Mouse (Mus musculus): Measurements from ENCODE around the gene Pcca. TPM values are rescaled to one million over a fixed set of nuclear protein-coding genes. Genes with fewer than 3 reads are reported as not detected.

Pcca gene
- polyA plus RNA-seq (2014; fragmentation: Nextera tagmentation; extraction: Ambion mirVana): 28.1 and 31.2 TPM in 2 replicates

DNA sequence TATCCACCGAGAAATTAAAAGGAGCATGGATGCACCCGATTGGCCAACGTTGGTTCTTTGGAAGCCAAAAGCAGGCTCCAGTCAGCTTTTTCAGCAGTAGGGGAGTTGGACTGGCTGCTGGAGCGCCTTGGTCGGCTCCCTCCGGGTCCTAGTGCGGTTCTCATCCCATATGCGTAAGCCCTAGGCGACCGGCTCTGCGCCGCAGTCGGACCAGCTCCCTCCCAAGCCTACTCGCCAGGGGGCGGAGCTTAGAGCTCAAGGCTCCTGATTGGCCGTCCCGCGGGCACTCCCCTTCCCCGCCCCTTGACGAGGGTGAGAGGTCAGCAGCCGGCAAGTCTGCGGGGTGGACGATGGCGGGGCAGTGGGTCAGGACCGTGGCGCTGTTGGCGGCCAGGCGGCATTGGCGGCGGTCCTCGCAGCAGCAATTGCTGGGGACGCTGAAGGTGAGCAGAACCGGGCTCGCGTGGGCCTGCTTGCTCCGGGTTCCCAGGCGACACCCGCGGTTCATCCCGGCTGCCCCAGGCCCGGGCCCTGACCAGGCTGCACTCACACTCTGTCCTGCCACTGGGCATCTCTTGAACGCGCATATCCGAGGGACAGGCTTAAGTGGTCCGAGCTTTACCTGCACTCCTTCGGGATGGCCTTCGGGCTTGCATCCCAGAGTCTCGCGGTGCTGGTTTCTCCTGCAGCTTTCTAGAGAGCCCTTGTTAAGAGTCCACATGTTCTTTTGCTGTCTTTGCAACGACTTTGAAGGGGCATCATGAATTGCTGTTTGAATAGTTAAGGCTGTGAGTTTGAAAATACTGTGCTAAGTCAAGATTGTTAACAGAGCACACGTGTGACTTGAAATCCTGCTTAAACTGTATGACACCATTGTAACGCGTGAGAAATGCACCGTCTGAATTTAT is at the start of gene Pcca:
TSS of gene Pcca (plus strand) at position 308 of the 908 bp plus-strand sequence.
- ATAC-seq (ENCODE audit: low FRiP score) (peak; percentile 100), DNase-seq (ENCODE audit: low spot score, missing footprints) (peak; percentile 99)
- 2% methylated on average over 53 of the region's 54 CpGs for WGBS

DNA sequence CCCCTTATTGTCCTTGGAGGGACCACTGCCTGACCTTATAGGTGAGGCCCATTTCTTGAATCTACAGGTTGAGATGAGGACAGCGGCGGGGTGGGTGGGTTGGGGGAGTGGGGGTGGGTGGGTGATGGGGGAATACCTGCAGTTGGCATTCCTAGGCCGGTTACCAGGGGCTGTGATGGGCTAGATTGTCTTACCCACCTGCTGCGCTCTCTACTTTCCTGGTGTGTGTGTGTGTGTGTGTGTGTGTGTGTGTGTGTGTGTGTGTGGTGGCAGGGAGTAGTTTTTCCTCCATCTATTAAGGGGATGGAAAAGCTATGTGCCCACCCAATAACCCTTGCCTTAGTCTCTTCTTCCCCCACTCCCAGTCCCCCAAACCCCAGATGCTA is 49.7 kb upstream of the Pcca start:
- Histone ChIP-seq H3K4me2 (peak overlapping the region; percentile 62), H3K4me3 (ENCODE audit: low read depth, low read length) (peak overlapping the region; percentile 1; the same call in 1 of the 2 replicates), H3K36me3 (ENCODE audit: control insufficient read depth, insufficient read depth, low read length) (no peaks in the 10 kb centered on the region), H3K4me1 (ENCODE audit: control insufficient read depth, insufficient read depth, low read length) (peaks cover 15% of the 10 kb centered on the region; the same call in 1 of the 2 replicates), H3K27me3 (ENCODE audit: control insufficient read depth, insufficient read depth, low read length) (peaks cover 62% of the 10 kb centered on the region), H3K27ac (ENCODE audit: low read depth, low read length) (no peak overlapping the region; the same call in 1 of the 2 replicates), H3K9me3 (ENCODE audit: control insufficient read depth, low read length) (no peaks in the 10 kb centered on the region), H3K9ac (ENCODE audit: low read length) (no peak overlapping the region; the same call in 1 of the 2 replicates)
- DNase-seq (ENCODE audit: low spot score, missing footprints): peak; percentile 81
- WGBS: 7% methylated on average over 4 of the region's 4 CpGs
- ATAC-seq (ENCODE audit: low FRiP score): no peak

More for the DNA sequence above, at the start of gene Pcca:
- Histone ChIP-seq H3K9me3 (ENCODE audit: control insufficient read depth, low read length) (no peaks in the 10 kb centered on the region), H3K9ac (ENCODE audit: low read length) (peak within 1 kb of the TSS; percentile 77), H3K4me1 (ENCODE audit: control insufficient read depth, insufficient read depth, low read length) (peaks cover 10% of the 10 kb centered on the region), H3K4me2 (peak within 1 kb of the TSS; percentile 70), H3K36me3 (ENCODE audit: control insufficient read depth, insufficient read depth, low read length) (no peaks in the 10 kb centered on the region), H3K4me3 (ENCODE audit: low read depth, low read length) (peak within 1 kb of the TSS; percentile 73), H3K27ac (ENCODE audit: low read depth, low read length) (peak within 1 kb of the TSS; percentile 40; the same call in 1 of the 2 replicates), H3K27me3 (ENCODE audit: control insufficient read depth, insufficient read depth, low read length) (no peaks in the 10 kb centered on the region)

DNA sequence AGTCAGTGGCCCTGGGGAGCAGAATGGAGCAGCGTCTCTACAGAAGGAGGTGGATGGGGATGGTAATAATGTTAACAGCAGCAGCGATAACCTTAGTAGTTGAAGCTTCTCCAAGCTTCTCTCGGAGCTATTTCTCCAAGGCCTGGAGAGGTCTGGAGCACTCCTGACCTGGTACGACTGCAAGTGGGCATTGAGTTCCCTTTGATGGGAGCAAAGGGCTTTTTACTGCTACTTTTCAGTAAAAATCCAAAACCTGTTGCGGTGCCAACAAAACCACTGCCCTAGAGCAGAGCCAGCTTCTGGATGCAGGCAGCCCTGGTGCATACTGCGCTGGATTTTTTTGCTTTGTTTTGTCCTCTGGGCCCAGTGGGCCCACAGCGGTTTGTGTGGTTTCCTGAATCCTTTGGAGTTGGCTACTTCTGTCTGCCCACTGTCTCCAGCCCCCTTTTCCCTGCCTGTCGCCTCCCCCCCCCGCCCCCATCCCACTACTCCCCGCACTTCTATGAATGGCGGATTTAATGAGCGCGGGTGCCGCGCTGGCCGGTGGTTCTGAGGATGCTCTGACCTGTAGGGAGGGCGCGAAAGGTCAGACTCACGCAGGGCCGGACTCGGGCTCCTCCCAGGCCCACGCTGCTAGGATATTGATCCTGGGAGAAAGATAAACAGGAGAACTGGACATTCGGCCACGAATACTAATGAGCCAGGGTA is 49.1 kb upstream of the Pcca start:
- Histone ChIP-seq H3K36me3 (ENCODE audit: control insufficient read depth, insufficient read depth, low read length) (no peaks in the 10 kb centered on the region), H3K4me3 (ENCODE audit: low read depth, low read length) (peak overlapping the region; percentile 7), H3K9me3 (ENCODE audit: control insufficient read depth, low read length) (no peaks in the 10 kb centered on the region), H3K4me2 (peak overlapping the region; percentile 38), H3K4me1 (ENCODE audit: control insufficient read depth, insufficient read depth, low read length) (peaks cover 15% of the 10 kb centered on the region; the same call in 1 of the 2 replicates), H3K27ac (ENCODE audit: low read depth, low read length) (no peak overlapping the region; the same call in 1 of the 2 replicates), H3K9ac (ENCODE audit: low read length) (no peak overlapping the region), H3K27me3 (ENCODE audit: control insufficient read depth, insufficient read depth, low read length) (peaks cover 62% of the 10 kb centered on the region)
- WGBS: under 1% methylated on average over 24 of the region's 24 CpGs
- ATAC-seq (ENCODE audit: low FRiP score) (peak; percentile 15; the same call in 1 of the 2 replicates), DNase-seq (ENCODE audit: low spot score, missing footprints) (peak; percentile 96)

DNA sequence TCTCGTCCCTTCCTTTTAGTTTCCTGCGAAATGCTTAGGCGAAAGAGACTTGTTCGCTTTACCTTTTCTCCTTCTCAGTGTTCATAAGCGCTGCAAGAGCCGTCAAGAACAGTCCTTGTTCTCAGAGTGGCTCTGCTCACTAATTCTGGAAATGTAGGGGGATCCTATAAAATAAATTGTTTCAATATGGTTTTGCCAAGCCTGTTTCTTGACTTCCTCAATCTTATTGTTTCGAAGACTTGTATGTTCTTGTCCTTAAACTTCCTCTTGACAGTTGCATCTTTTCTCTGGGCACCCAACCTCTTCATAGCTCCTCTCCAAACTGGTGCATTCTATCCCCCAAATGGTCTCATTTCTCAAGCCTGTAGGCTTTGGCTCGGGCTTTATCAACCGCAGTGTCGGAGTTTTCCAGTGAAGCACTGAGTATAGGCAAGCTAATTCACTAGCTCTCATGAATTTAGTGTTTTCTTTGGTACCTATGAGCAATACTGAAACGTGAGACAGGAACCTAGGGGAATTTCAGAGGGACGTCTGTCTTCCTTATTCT is 48.4 kb upstream of the Pcca start:
- peak overlapping the region; percentile 38 for H3K4me2 ChIP-seq
- no peaks in the 10 kb centered on the region for H3K36me3 ChIP-seq (ENCODE audit: control insufficient read depth, insufficient read depth, low read length)
- peak overlapping the region; percentile 7; the same call in 1 of the 2 replicates for H3K4me3 ChIP-seq (ENCODE audit: low read depth, low read length)
- 1% methylated on average over 12 of the region's 12 CpGs for WGBS
- ATAC-seq (ENCODE audit: low FRiP score): no peak
- DNase-seq (ENCODE audit: low spot score, missing footprints): peak; percentile 95
- H3K9ac ChIP-seq (ENCODE audit: low read length): no peak overlapping the region
- H3K27ac ChIP-seq (ENCODE audit: low read depth, low read length): peak overlapping the region; percentile 11; the same call in 1 of the 2 replicates
- peaks cover 18% of the 10 kb centered on the region for H3K4me1 ChIP-seq (ENCODE audit: control insufficient read depth, insufficient read depth, low read length)
- H3K27me3 ChIP-seq (ENCODE audit: control insufficient read depth, insufficient read depth, low read length): peaks cover 60% of the 10 kb centered on the region
- H3K9me3 ChIP-seq (ENCODE audit: control insufficient read depth, low read length): no peaks in the 10 kb centered on the region

DNA sequence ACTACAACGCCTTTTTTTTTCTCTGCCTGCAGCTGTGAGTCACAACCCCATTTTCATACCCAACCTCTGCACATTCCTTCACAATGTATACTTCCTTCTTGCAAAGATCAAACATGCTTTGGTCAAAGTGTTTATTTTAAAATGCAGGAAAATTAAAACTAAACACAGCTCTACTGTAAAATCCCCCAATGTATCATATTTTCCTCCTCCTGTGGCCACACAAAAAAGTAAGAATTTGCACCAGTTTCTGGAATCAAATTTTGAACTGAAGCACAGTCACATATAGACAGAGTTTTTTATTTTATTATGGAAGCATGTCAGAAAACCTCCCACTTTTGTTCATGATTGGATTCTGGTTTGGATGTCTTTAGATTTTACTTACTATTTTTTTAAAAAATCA is 47.5 kb upstream of the Pcca start:
- no peak overlapping the region for H3K4me3 ChIP-seq (ENCODE audit: low read depth, low read length)
- peaks cover 64% of the 10 kb centered on the region for H3K27me3 ChIP-seq (ENCODE audit: control insufficient read depth, insufficient read depth, low read length)
- no peaks in the 10 kb centered on the region for H3K36me3 ChIP-seq (ENCODE audit: control insufficient read depth, insufficient read depth, low read length)
- WGBS: 4% methylated on average over 1 of the region's 1 CpGs
- no peak for ATAC-seq (ENCODE audit: low FRiP score)
- peaks cover 18% of the 10 kb centered on the region for H3K4me1 ChIP-seq (ENCODE audit: control insufficient read depth, insufficient read depth, low read length)
- no peak overlapping the region for H3K27ac ChIP-seq (ENCODE audit: low read depth, low read length)
- peak; percentile 91 for DNase-seq (ENCODE audit: low spot score, missing footprints)
- no peak overlapping the region for H3K4me2 ChIP-seq
- H3K9me3 ChIP-seq (ENCODE audit: control insufficient read depth, low read length): no peaks in the 10 kb centered on the region
- no peak overlapping the region for H3K9ac ChIP-seq (ENCODE audit: low read length)

DNA sequence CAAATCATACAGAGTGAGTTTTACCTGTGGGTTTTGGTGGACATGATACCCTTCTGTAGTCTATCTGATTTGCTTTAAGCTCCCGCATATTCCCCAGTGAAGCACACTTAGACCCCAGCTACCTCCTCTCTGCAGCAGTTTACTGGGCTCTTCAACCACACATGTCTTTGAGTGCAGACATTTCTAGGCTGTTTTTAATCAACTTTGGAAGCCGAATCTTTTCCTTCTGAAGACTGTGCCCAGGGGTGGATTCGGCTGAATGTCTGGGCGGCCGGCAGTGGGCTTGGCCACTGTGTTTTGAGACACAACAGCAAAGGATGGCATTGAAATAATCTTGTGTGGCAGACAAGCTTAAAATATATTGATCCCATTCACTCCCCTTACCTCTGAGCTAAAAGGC is 46.8 kb upstream of the Pcca start:
- 2% methylated on average over 5 of the region's 5 CpGs for WGBS
- Histone ChIP-seq H3K27me3 (ENCODE audit: control insufficient read depth, insufficient read depth, low read length) (peaks cover 61% of the 10 kb centered on the region), H3K4me2 (no peak overlapping the region)

DNA sequence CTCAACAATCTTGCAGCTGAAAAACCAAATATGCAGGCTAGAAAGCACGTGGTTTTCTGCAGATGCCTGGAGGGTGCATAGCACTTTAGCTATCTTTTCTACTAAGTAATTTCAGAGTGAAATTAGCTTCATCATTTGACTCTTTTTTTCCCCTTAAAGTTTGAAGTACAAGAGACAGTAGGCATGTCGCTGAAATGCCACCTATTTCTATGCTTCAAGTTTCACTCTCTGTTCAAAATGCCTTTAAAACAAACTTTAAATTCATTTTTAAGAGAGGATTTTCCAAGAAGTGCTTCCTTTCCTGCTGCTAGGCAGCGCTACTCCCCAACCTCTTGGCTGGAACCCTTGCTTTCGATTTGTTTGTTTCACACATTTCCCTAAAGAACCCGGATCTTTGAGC is 45.1 kb upstream of the Pcca start:
- Histone ChIP-seq H3K27ac (ENCODE audit: low read depth, low read length) (no peak overlapping the region), H3K9ac (ENCODE audit: low read length) (no peak overlapping the region), H3K36me3 (ENCODE audit: control insufficient read depth, insufficient read depth, low read length) (no peaks in the 10 kb centered on the region), H3K4me2 (peak overlapping the region; percentile 25; the same call in 1 of the 2 replicates), H3K9me3 (ENCODE audit: control insufficient read depth, low read length) (no peaks in the 10 kb centered on the region), H3K4me3 (ENCODE audit: low read depth, low read length) (no peak overlapping the region), H3K4me1 (ENCODE audit: control insufficient read depth, insufficient read depth, low read length) (peaks cover 10% of the 10 kb centered on the region), H3K27me3 (ENCODE audit: control insufficient read depth, insufficient read depth, low read length) (peaks cover 50% of the 10 kb centered on the region)
- DNase-seq (ENCODE audit: low spot score, missing footprints): peak; percentile 95
- ATAC-seq (ENCODE audit: low FRiP score): no peak
- under 1% methylated on average over 5 of the region's 5 CpGs for WGBS

More for the DNA sequence above, 46.8 kb upstream of the Pcca start:
- Histone ChIP-seq H3K36me3 (ENCODE audit: control insufficient read depth, insufficient read depth, low read length) (no peaks in the 10 kb centered on the region), H3K9ac (ENCODE audit: low read length) (no peak overlapping the region), H3K4me3 (ENCODE audit: low read depth, low read length) (no peak overlapping the region), H3K27ac (ENCODE audit: low read depth, low read length) (no peak overlapping the region), H3K4me1 (ENCODE audit: control insufficient read depth, insufficient read depth, low read length) (peaks cover 16% of the 10 kb centered on the region), H3K9me3 (ENCODE audit: control insufficient read depth, low read length) (no peaks in the 10 kb centered on the region)
- ATAC-seq (ENCODE audit: low FRiP score): no peak
- peak; percentile 96 for DNase-seq (ENCODE audit: low spot score, missing footprints)

DNA sequence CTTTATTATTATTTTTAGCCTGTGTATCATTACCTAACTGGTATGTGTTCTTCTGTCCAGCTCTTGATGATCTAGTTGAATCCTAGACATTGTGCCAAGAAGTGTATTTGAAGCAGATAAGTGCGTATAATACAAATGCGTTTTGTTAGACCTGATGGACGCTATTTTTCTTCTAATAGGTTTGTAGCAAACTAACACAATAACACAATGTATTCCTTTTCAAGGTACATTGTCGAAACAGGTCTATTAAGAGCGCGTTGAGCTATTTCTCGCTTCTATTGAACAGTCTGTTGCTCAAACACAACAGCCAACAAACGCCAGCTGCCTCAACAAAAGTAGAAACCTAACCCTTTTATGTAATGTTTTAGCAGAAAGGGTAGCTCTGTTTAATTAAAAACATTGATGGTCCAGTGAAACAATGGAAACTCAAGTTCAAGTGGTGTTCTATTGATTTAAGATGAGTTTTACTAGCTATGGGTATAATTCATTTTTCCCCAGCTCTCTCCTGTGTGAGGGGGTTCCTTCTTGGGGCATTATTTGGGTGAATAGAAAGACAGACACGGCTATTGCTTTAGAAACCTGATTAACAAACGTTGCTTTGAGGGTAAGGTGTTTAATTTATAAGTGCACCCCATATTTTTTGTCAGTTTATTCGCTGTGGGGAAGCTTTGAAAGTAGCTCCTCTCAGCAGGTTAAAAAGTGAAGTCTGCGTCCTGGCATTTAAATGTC is 44.3 kb upstream of the Pcca start:
- no peak overlapping the region for H3K27ac ChIP-seq (ENCODE audit: low read depth, low read length)
- peaks cover 42% of the 10 kb centered on the region for H3K27me3 ChIP-seq (ENCODE audit: control insufficient read depth, insufficient read depth, low read length)
- peak overlapping the region; percentile 31; the same call in 1 of the 2 replicates for H3K4me3 ChIP-seq (ENCODE audit: low read depth, low read length)
- H3K9me3 ChIP-seq (ENCODE audit: control insufficient read depth, low read length): no peaks in the 10 kb centered on the region
- H3K9ac ChIP-seq (ENCODE audit: low read length): no peak overlapping the region
- H3K4me1 ChIP-seq (ENCODE audit: control insufficient read depth, insufficient read depth, low read length): peaks cover 10% of the 10 kb centered on the region
- no peaks in the 10 kb centered on the region for H3K36me3 ChIP-seq (ENCODE audit: control insufficient read depth, insufficient read depth, low read length)
- ATAC-seq (ENCODE audit: low FRiP score): no peak
- DNase-seq (ENCODE audit: low spot score, missing footprints): peak; percentile 95
- WGBS: 1% methylated on average over 12 of the region's 12 CpGs
- H3K4me2 ChIP-seq: peak overlapping the region; percentile 48
